Mouse (Mus musculus) fibroblast of lung, adult 2 months (primary cell): ENCODE measurements around the gene Zfp775.
"Not testable (repeated sequence)": the region's sequence is repeated elsewhere in the genome, so short reads cannot be mapped to it uniquely, and the experiment has no call there.

ENCODE experiments used
- DNase-seq: peaks from one replicate; pipeline ENCODE4 v3.0.0-alpha.2; 2011; ENCODE audit warnings: low read depth

Zfp775 gene

GRCm38 (mm10) chr6:48591221-48591845 is 10.5 kb upstream of the Zfp775 start:
- no peak for DNase-seq

GRCm38 (mm10) chr6:48591871-48592270 is 10.0 kb upstream of the Zfp775 start:
- DNase-seq = no peak

GRCm38 (mm10) chr6:48593158-48594042 is 8.5 kb upstream of the Zfp775 start, which contains the start of the genes Repin1 and Gm44965:
Gene Repin1, plus strand, starts transcription at chr6:48593883.
Gene Gm44965, plus strand, starts transcription at chr6:48593941.
- peak; percentile 61 for DNase-seq

- DNase-seq = no peak
Measured at GRCm38 (mm10) chr6:48594043-48594738, 7.7 kb upstream of the Zfp775 start.

GRCm38 (mm10) chr6:48595278-48595677 is 6.6 kb upstream of the Zfp775 start:
- no peak for DNase-seq

- DNase-seq = no peak
Measured at GRCm38 (mm10) chr6:48596545-48597232, 5.2 kb upstream of the Zfp775 start.

- no peak for DNase-seq
Measured at GRCm38 (mm10) chr6:48597233-48597625, 4.6 kb upstream of the Zfp775 start.

- no peak for DNase-seq
Measured at GRCm38 (mm10) chr6:48600594-48600993, 1.3 kb upstream of the Zfp775 start.

GRCm38 (mm10) chr6:48602080-48602741 is 348 bp downstream of the Zfp775 start:
- no peak for DNase-seq

- DNase-seq = no peak
Measured at GRCm38 (mm10) chr6:48608124-48608523, 6.3 kb downstream of the Zfp775 start.

- DNase-seq = no peak
Measured at GRCm38 (mm10) chr6:48609512-48609911, 7.6 kb downstream of the Zfp775 start.

GRCm38 (mm10) chr6:48610657-48611056 is 8.8 kb downstream of the Zfp775 start:
- DNase-seq = no peak

GRCm38 (mm10) chr6:48613464-48613863 is 11.6 kb downstream of the Zfp775 start:
- DNase-seq = no peak

GRCm38 (mm10) chr6:48614756-48615155 is 12.9 kb downstream of the Zfp775 start:
- DNase-seq = no peak

GRCm38 (mm10) chr6:48620031-48620430 is 18.2 kb downstream of the Zfp775 start:
- no peak for DNase-seq

GRCm38 (mm10) chr6:48622186-48622843 is 20.5 kb downstream of the Zfp775 start:
- DNase-seq = not testable (repeated sequence)

GRCm38 (mm10) chr6:48623460-48623859 is 21.6 kb downstream of the Zfp775 start:
- DNase-seq = no peak

GRCm38 (mm10) chr6:48626464-48626863 is 24.6 kb downstream of the Zfp775 start, which contains the start of gene AI854703:
Gene AI854703, plus strand, starts transcription at chr6:48626764.
- DNase-seq = no peak

GRCm38 (mm10) chr6:48626984-48627383 is 25.1 kb downstream of the Zfp775 start:
- DNase-seq = no peak

- no peak for DNase-seq
Measured at GRCm38 (mm10) chr6:48627511-48627924, 25.7 kb downstream of the Zfp775 start.

- no peak for DNase-seq
Measured at GRCm38 (mm10) chr6:48628377-48628776, 26.5 kb downstream of the Zfp775 start.
